Mouse (Mus musculus) embryonic fibroblast, embryonic 13.5 days (primary cell): Measurements from ENCODE around the gene Psmb3. TPM values are rescaled to one million over a fixed set of nuclear protein-coding genes. Genes with fewer than 3 reads are reported as not detected.
"Not testable (repeated sequence)": the region's sequence is repeated elsewhere in the genome, so short reads cannot be mapped to it uniquely, and the experiment has no call there.

ENCODE experiments used
- H3K27ac ChIP-seq: 2 replicates; pipeline ENCODE4 v1.5.1; 2012; ENCODE audit warnings: low read length, control low read depth, inconsistent platforms; ENCODE audit not compliant: insufficient read depth
- H3K4me1 ChIP-seq: 2 replicates; pipeline ENCODE4 v1.6.1; 2011; ENCODE audit warnings: low read length; ENCODE audit not compliant: control insufficient read depth, insufficient read depth
- H3K4me3 ChIP-seq: 2 replicates; pipeline ENCODE4 v1.5.1; 2011; ENCODE audit warnings: mild to moderate bottlenecking, control low read depth, low read length; ENCODE audit not compliant: insufficient read depth
- CTCF ChIP-seq: IDR thresholded peaks from 2 replicates; pipeline ENCODE4 v1.5.1; 2011; ENCODE audit warnings: mild to moderate bottlenecking, control low read depth, low read length, moderate library complexity, borderline replicate concordance; ENCODE audit not compliant: insufficient read depth
- POLR2A ChIP-seq: IDR thresholded peaks from 2 replicates; pipeline ENCODE4 v1.6.1; 2011; ENCODE audit warnings: low read depth, mild to moderate bottlenecking, control low read depth, low read length, moderate library complexity
- polyA plus RNA-seq: library from polyadenylated mRNA; stranded (reverse); fragments of >200 nt; gene quantifications from 2 replicates; pipeline ENCODE4 v1.2.4, GENCODE M21; 2011; ENCODE audit warnings: low read depth; ENCODE audit not compliant: missing spikeins, insufficient read length

Gene Psmb3
- polyA plus RNA-seq, 1 experiment: 229 TPM

DNA sequence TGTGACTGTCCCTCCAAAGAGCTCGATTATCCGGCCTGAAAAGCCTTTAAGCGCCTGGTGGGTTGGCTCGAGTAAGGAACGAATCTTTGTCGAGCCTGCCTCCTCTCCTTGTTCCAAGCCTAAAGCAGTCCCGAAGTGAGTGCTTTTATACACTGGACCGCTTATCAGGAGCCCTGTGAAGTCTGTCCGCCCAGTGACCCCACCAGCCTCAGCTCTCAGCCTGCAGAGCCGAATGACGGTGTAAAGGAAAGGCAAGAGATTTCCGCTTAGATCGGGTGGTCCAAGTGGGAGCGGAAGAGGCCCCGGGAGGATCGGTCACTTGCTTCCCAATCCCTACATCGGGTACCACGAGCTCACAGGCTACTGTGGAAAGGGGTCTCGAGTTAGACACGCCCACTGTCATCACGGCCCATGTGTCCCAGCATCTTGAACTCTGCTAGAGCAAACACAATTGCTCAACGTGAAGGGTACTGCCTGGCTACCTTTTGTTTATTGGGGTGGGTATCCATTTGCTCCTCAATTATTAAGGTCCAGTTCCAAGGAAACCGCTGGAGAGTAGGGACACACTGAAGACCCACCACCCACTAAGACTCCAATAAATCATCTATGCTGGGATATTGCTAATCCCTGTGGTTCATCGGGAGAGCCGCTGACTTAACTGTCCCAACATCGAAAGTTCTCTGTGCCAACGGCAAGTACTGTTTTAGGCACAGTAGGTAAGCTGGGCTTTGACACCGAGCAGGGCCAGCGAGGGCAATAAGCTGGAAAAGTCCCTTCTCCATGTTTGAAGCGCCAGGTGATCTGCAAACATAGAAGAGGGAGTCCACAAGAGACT is 2.2 kb upstream of the Psmb3 start:
- TF ChIP-seq POLR2A: no peak; the same call in 1 of the 2 replicates
- TF ChIP-seq CTCF: no peak
- peaks cover 2% of the 10 kb centered on the region; the same call in 1 of the 2 replicates for H3K4me1 ChIP-seq
- peak overlapping the region; percentile 60 for H3K4me3 ChIP-seq
- H3K27ac ChIP-seq: peak overlapping the region; percentile 98

DNA sequence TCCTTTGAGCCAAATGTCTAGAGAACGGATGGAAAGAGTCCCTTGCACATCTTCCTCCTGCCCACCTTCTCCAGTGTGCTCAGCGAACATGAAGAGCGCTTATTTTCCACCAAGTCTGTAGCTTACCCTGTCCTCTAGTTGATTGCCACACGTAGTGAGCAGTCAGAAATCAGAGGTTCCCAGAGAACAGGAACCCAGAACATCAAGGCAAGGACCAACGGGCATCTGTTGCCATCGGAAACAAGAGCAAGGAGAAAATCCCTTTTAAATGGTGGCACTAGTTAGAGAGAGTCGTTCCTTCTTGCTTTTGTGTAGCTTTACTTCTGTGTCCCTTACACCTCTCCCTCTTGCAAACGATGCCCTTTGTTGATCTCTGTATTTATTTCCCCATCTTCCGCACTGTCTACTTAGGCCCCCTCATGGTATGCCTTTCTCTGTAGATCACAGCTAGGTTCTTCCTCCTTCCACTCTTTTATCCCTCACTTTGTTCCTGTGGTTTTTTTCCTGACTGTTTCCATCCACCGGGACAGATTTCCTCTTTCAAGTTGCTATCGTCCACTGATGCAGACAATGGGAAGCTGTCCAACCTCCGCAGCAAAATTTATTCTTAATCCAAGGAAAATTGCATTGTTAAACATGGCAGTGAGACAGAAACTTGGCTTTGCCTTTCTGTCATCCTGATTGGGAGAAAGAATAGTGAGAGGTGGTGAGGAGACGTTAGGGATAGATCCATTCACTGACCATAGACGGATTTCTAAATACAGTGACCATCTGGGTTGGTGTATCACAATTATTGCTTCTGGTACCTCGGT is 1.4 kb upstream of the Psmb3 start:
- no peak for TF ChIP-seq POLR2A
- no peak for TF ChIP-seq CTCF

DNA sequence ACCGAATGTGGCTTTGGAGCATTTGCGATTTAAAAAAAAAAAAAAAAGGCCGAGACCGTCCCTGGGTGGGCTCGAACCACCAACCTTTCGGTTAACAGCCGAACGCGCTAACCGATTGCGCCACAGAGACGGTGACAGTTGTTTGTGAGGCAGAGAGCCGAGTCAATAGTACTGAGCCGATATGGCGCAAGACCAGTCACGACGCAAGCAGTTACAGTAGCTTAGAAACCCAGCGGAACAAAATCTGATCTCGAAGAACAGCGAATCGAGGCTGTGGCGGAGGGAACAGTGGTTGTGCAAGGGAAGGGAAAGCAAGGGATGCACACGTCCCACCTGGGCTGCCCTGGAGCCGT is 830 bp upstream of the Psmb3 start:
- Histone ChIP-seq H3K27ac (0 out of 2 replicates have a peak overlapping the region, but pooled peaks have one; percentile 1), H3K4me3 (peak overlapping the region; percentile 58), H3K4me1 (peaks cover 1% of the 10 kb centered on the region; the same call in 1 of the 2 replicates)
- no peak for TF ChIP-seq CTCF
- peak; percentile 69; the same call in 1 of the 2 replicates for TF ChIP-seq POLR2A

More for the DNA sequence above, 1.4 kb upstream of the Psmb3 start:
- Histone ChIP-seq H3K4me1 (peaks cover 2% of the 10 kb centered on the region; the same call in 1 of the 2 replicates), H3K27ac (no peak overlapping the region), H3K4me3 (no peak overlapping the region)

DNA sequence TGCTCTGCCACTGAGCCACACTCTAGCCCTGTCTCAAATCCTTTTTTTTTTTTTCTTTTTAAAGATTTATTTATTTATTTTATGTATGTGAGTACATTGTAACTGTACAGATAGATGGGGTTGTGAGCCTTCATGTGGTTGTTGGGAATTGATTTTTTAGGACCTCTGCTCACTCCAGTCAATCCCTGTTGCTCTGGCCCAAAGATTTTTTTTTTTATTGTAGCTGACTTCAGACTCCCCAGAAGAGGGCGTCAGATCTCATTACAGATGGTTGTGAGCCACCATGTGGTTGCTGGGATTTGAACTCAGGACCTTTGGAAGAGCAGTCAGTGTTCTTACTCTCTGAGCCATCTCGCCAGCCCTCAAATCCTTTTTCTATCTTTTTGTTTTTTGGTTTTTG is 6.9 kb downstream of the Psmb3 start:
- not testable (repeated sequence) for H3K4me3 ChIP-seq, H3K4me1 ChIP-seq, H3K27ac ChIP-seq

- no peak for TF ChIP-seq POLR2A
- no peak for TF ChIP-seq CTCF
- Histone ChIP-seq H3K4me1 (no peaks in the 10 kb centered on the region), H3K27ac (no peak overlapping the region), H3K4me3 (no peak overlapping the region)
Measured at GRCm38 (mm10) chr11:97711200-97711900, 8.2 kb downstream of the Psmb3 start.

GRCm38 (mm10) chr11:97712286-97712685 is 9.1 kb downstream of the Psmb3 start:
- Histone ChIP-seq H3K27ac (no peak overlapping the region), H3K4me3 (no peak overlapping the region), H3K4me1 (no peaks in the 10 kb centered on the region)
- TF ChIP-seq POLR2A (no peak), CTCF (no peak)

- H3K4me1 ChIP-seq: no peaks in the 10 kb centered on the region
- no peak overlapping the region for H3K4me3 ChIP-seq
- TF ChIP-seq POLR2A (no peak), CTCF (no peak)
- no peak overlapping the region for H3K27ac ChIP-seq
Measured at GRCm38 (mm10) chr11:97713896-97714295, 10.7 kb downstream of the Psmb3 start.

DNA sequence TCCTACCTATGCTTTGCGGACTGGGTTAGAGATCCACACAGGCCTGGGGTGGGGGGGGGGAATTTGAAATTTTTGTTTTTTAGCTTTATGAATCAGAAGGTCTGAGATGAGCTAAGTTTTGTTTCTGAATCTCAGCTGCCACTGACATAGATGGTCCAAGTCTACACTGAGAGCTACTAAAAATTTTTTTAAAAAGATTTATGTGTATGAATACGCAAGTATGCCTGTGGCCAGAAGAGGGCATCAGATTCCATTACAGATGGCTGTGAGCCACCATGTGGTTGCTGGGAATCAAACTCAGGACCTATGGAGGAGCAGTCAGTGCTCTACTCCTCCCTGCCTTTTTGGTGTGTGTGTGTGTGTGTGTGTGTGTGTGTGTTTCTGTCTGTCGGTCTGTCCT is 11.2 kb downstream of the Psmb3 start:
- no peak for TF ChIP-seq POLR2A
- no peak for TF ChIP-seq CTCF
- H3K4me1 ChIP-seq: no peaks in the 10 kb centered on the region
- H3K27ac ChIP-seq: no peak overlapping the region
- H3K4me3 ChIP-seq: no peak overlapping the region
